Mouse (Mus musculus) lung, postnatal 0 days (tissue): ENCODE measurements around the gene Psd. TPM values are rescaled to one million over a fixed set of nuclear protein-coding genes. Genes with fewer than 3 reads are reported as not detected.

ENCODE experiments used
- ATAC-seq: fragments of 200-750 bp; cut with Nextera tagmentation; 2 replicates; pipeline ENCODE4 v1.8.0; 2017; ENCODE audit warnings: moderate library complexity
- DNase-seq: peaks from one replicate; pipeline ENCODE4 v3.0.0-alpha.2; 2016; ENCODE audit warnings: low spot score
- H3K27ac ChIP-seq: fragments of 300-500 bp; sonication (generic); 2 replicates; pipeline ENCODE4 v1.5.1; 2014; ENCODE audit warnings: antibody characterized with exemption, mild to moderate bottlenecking, low read length, mixed read lengths
- H3K27me3 ChIP-seq: fragments of 300-500 bp; sonication (generic); replicated peaks from 2 replicates; pipeline ENCODE4 v1.6.1; 2014; ENCODE audit warnings: low read length, mixed read lengths; ENCODE audit not compliant: insufficient read depth
- H3K36me3 ChIP-seq: fragments of 300-500 bp; sonication (generic); 2 replicates; pipeline ENCODE4 v1.6.1; 2014; ENCODE audit warnings: low read length, mixed read lengths; ENCODE audit not compliant: insufficient read depth
- H3K4me1 ChIP-seq: fragments of 300-500 bp; sonication (generic); 2 replicates; pipeline ENCODE4 v1.6.1; 2014; ENCODE audit warnings: antibody characterized with exemption, low read depth, low read length, mixed read lengths; ENCODE audit not compliant: insufficient read depth
- H3K4me2 ChIP-seq: fragments of 300-500 bp; sonication (generic); replicated peaks from 2 replicates; pipeline ENCODE4 v1.6.1; 2014; ENCODE audit warnings: low read depth, mild to moderate bottlenecking, low read length, moderate library complexity, mixed read lengths
- H3K4me3 ChIP-seq: fragments of 300-500 bp; sonication (generic); 2 replicates; pipeline ENCODE4 v1.5.1; 2014; ENCODE audit warnings: low read depth, low read length
- H3K9ac ChIP-seq: fragments of 300-500 bp; sonication (generic); replicated peaks from 2 replicates; pipeline ENCODE4 v1.6.1; 2014; ENCODE audit warnings: low read depth, mild to moderate bottlenecking
- H3K9me3 ChIP-seq: fragments of 300-500 bp; sonication (generic); 2 replicates; pipeline ENCODE4 v1.6.1; 2016; ENCODE audit warnings: low read length, mixed read lengths
- CTCF ChIP-seq: IDR thresholded peaks from 2 replicates; pipeline ENCODE4 v1.5.1; 2016; ENCODE audit warnings: antibody characterized with exemption, mild to moderate bottlenecking
- EP300 ChIP-seq: IDR thresholded peaks from 2 replicates; pipeline ENCODE4 v1.6.1; 2016; ENCODE audit warnings: antibody characterized with exemption, mild to moderate bottlenecking, control low read depth
- WGBS: fragments of 180-500 bp; shearing (Covaris S2); extraction: QIAGEN DNeasy Blood & Tissue Kit; methylation state at CpG from one replicate; pipeline ENCODE4 v1.1.7; 2014; 5-methylcytosine and 5-hydroxymethylcytosine counted together
- polyA plus RNA-seq: library from polyadenylated mRNA; unstranded; fragments of >200 nt; fragmentation: Nextera tagmentation; extraction: Ambion mirVana; gene quantifications from 2 replicates; pipeline ENCODE4 v1.2.1, GENCODE M21; 2015

Psd gene
- polyA plus RNA-seq, 1 experiment from 2014 or later = 2.7 TPM

GRCm38 (mm10) chr19:46302551-46302950, 24.4 kb downstream of the Psd start:
- Histone ChIP-seq H3K9me3 (no peaks in the 10 kb centered on the region), H3K4me2 (no peak overlapping the region), H3K9ac (no peak overlapping the region), H3K27ac (no peak overlapping the region), H3K27me3 (no peaks in the 10 kb centered on the region), H3K4me3 (no peak overlapping the region), H3K36me3 (no peaks in the 10 kb centered on the region), H3K4me1 (no peaks in the 10 kb centered on the region; the same call in 1 of the 2 replicates)
- DNase-seq (no peak), ATAC-seq (no peak)
- no peak for TF ChIP-seq EP300
- no peak for TF ChIP-seq CTCF
- WGBS = 90% methylated on average over 4 of the region's 4 CpGs

GRCm38 (mm10) chr19:46300294-46301045, 26.5 kb downstream of the Psd start:
- H3K27ac ChIP-seq = no peak overlapping the region
- TF ChIP-seq EP300 (no peak), CTCF (no peak)
- no peak overlapping the region for H3K4me3 ChIP-seq
- DNase-seq (no peak), ATAC-seq (no peak)
- H3K27me3 ChIP-seq = no peaks in the 10 kb centered on the region
- H3K9me3 ChIP-seq = no peaks in the 10 kb centered on the region
- H3K36me3 ChIP-seq = no peaks in the 10 kb centered on the region
- no peak overlapping the region for H3K9ac ChIP-seq
- H3K4me2 ChIP-seq = no peak overlapping the region
- no peaks in the 10 kb centered on the region for H3K4me1 ChIP-seq
- 39% methylated on average over 8 of the region's 8 CpGs for WGBS

GRCm38 (mm10) chr19:46296938-46297337, 30.0 kb downstream of the Psd start:
- H3K4me1 ChIP-seq = no peaks in the 10 kb centered on the region
- ATAC-seq (no peak), DNase-seq (no peak)
- no peak for TF ChIP-seq CTCF
- no peak for TF ChIP-seq EP300
- H3K9ac ChIP-seq = no peak overlapping the region
- no peak overlapping the region for H3K27ac ChIP-seq
- H3K4me2 ChIP-seq = no peak overlapping the region
- no peaks in the 10 kb centered on the region for H3K27me3 ChIP-seq
- H3K4me3 ChIP-seq = no peak overlapping the region
- 59% methylated on average over 4 of the region's 4 CpGs for WGBS
- H3K36me3 ChIP-seq = no peaks in the 10 kb centered on the region
- no peaks in the 10 kb centered on the region for H3K9me3 ChIP-seq

GRCm38 (mm10) chr19:46290535-46291105, 36.3 kb downstream of the Psd start:
- no peaks in the 10 kb centered on the region for H3K4me1 ChIP-seq
- WGBS = 56% methylated on average over 12 of the region's 12 CpGs
- TF ChIP-seq EP300 (no peak), CTCF (no peak)

GRCm38 (mm10) chr19:46287566-46287965, 39.4 kb downstream of the Psd start:
- Histone ChIP-seq H3K4me1 (no peaks in the 10 kb centered on the region), H3K9me3 (no peaks in the 10 kb centered on the region), H3K9ac (no peak overlapping the region), H3K4me3 (no peak overlapping the region), H3K27me3 (no peaks in the 10 kb centered on the region), H3K27ac (no peak overlapping the region), H3K36me3 (peaks cover 36% of the 10 kb centered on the region), H3K4me2 (no peak overlapping the region)
- no peak for DNase-seq
- TF ChIP-seq CTCF (no peak), EP300 (no peak)
- ATAC-seq = no peak
- WGBS = 74% methylated on average over 3 of the region's 3 CpGs

More at GRCm38 (mm10) chr19:46290535-46291105, 36.3 kb downstream of the Psd start:
- ATAC-seq = no peak
- Histone ChIP-seq H3K9ac (no peak overlapping the region), H3K36me3 (peaks cover 12% of the 10 kb centered on the region; the same call in 1 of the 2 replicates), H3K4me2 (no peak overlapping the region), H3K27ac (no peak overlapping the region), H3K27me3 (no peaks in the 10 kb centered on the region), H3K4me3 (no peak overlapping the region), H3K9me3 (no peaks in the 10 kb centered on the region)
- DNase-seq = no peak

- no peaks in the 10 kb centered on the region for H3K4me1 ChIP-seq
- H3K4me3 ChIP-seq = no peak overlapping the region
- ATAC-seq = no peak
- no peak overlapping the region for H3K4me2 ChIP-seq
- WGBS = 91% methylated on average over 3 of the region's 3 CpGs
- DNase-seq = no peak
- peaks cover 43% of the 10 kb centered on the region for H3K36me3 ChIP-seq
- H3K27me3 ChIP-seq = no peaks in the 10 kb centered on the region
- no peak overlapping the region for H3K27ac ChIP-seq
- H3K9ac ChIP-seq = no peak overlapping the region
- H3K9me3 ChIP-seq = no peaks in the 10 kb centered on the region
- no peak for TF ChIP-seq CTCF
- TF ChIP-seq EP300 = no peak
Observed at GRCm38 (mm10) chr19:46286926-46287325, 40.0 kb downstream of the Psd start.
